Mouse (Mus musculus) forebrain, embryonic 14.5 days (tissue): ENCODE measurements around the gene Rerg. TPM values are rescaled to one million over a fixed set of nuclear protein-coding genes. Genes with fewer than 3 reads are reported as not detected.

Experiments used
- ATAC-seq: fragments of 200-750 bp; cut with Nextera tagmentation; 2 replicates; pipeline ENCODE4 v1.8.0; 2017; ENCODE audit warnings: mild to moderate bottlenecking, moderate library complexity
- DNase-seq: peaks from one replicate; pipeline ENCODE4 v3.0.0-alpha.2; 2015; ENCODE audit warnings: low spot score
- H3K27ac ChIP-seq: fragments of 300-500 bp; sonication (generic); 2 replicates; pipeline ENCODE4 v1.5.1; 2014; ENCODE audit warnings: low read depth, mild to moderate bottlenecking, control low read depth, low read length, moderate library complexity
- H3K27me3 ChIP-seq: fragments of 300-500 bp; sonication (generic); replicated peaks from 2 replicates; pipeline ENCODE4 v1.6.1; 2014; ENCODE audit warnings: low read length, control low read depth, mixed read lengths; ENCODE audit not compliant: control insufficient read depth, insufficient read depth
- H3K36me3 ChIP-seq: fragments of 300-500 bp; sonication (generic); 2 replicates; pipeline ENCODE4 v1.6.1; 2014; ENCODE audit warnings: low read length, control low read depth; ENCODE audit not compliant: control insufficient read depth, insufficient read depth
- H3K4me1 ChIP-seq: fragments of 300-500 bp; sonication (generic); 2 replicates; pipeline ENCODE4 v1.6.1; 2014; ENCODE audit warnings: antibody characterized with exemption, low read length, control low read depth; ENCODE audit not compliant: control insufficient read depth, insufficient read depth
- H3K4me2 ChIP-seq: fragments of 300-500 bp; sonication (generic); 2 replicates; pipeline ENCODE4 v1.6.1; 2014; ENCODE audit warnings: mild to moderate bottlenecking, control low read depth, low read length
- H3K4me3 ChIP-seq: fragments of 300-500 bp; sonication (generic); 2 replicates; pipeline ENCODE4 v1.5.1; 2014; ENCODE audit warnings: low read depth, low read length, control low read depth
- H3K9ac ChIP-seq: fragments of 300-500 bp; sonication (generic); 2 replicates; pipeline ENCODE4 v1.6.1; 2014; ENCODE audit warnings: mild to moderate bottlenecking, low read length, control low read depth, moderate library complexity
- H3K9me3 ChIP-seq: fragments of 300-500 bp; sonication (generic); replicated peaks from 2 replicates; pipeline ENCODE4 v1.6.1; 2016; ENCODE audit warnings: low read length, control low read depth, mixed read lengths; ENCODE audit not compliant: control insufficient read depth
- WGBS: fragments of 180-500 bp; shearing (Covaris S2); extraction: QIAGEN DNeasy Blood & Tissue Kit; methylation state at CpG from one replicate; pipeline ENCODE4 v1.1.7; 2014; 5-methylcytosine and 5-hydroxymethylcytosine counted together
- polyA plus RNA-seq: library from polyadenylated mRNA; unstranded; fragments of >200 nt; fragmentation: Nextera tagmentation; extraction: Ambion mirVana; gene quantifications from 2 replicates; pipeline ENCODE4 v1.2.1, GENCODE M21; 2014

The Rerg gene
- polyA plus RNA-seq, 1 experiment from 2014 or later = 4.8 TPM

DNA sequence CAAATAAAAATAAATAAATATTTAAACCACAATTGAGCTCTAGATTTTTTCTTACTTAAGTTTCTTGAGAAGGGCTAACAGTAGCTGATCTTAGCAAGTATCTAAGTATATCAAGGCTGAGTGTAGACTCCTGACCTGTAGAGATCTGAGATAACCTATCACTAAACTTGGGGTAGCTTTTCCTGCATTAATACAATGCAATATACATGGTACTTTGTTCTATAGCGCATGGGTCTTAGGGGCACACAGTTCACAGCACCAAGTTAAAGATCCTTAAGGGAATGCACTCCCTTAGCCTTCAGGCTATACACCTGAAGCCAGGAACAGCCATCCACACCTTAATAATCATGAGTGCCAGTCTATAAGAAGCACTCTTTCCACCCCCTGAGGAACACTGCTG lies 38.5 kb downstream of the Rerg start:
- whole genome bisulfite sequencing = 94% methylated on average over 1 of the region's 1 CpGs
- H3K36me3 ChIP-seq = no peaks in the 10 kb centered on the region

DNA sequence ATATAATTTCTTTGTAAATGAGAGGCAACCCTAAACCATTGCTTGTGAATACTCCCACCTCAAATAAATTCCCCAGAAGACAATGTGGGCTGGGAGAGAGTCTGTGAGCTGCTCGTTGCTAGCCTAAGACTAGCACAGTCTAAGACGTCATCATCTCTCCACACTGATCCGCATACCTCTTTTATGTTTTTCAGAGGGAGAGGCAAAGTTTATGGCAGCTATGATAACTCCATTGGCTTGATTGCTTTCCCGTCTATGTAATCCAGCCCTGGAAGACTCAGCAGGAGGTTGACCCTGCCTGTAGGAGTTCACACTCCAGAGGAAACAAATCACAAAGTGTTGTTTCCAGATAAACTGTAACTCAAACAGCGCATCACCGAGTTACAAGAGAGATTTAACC lies 38.9 kb downstream of the Rerg start:
- no peak overlapping the region for H3K9ac ChIP-seq
- H3K9me3 ChIP-seq = no peaks in the 10 kb centered on the region
- 66% methylated on average over 6 of the region's 6 CpGs for whole genome bisulfite sequencing
- peaks cover 4% of the 10 kb centered on the region; the same call in 1 of the 2 replicates for H3K4me1 ChIP-seq
- no peak for DNase-seq
- no peak overlapping the region for H3K27ac ChIP-seq
- no peaks in the 10 kb centered on the region for H3K36me3 ChIP-seq
- no peak overlapping the region for H3K4me3 ChIP-seq
- H3K27me3 ChIP-seq = no peaks in the 10 kb centered on the region
- no peak overlapping the region for H3K4me2 ChIP-seq
- no peak for ATAC-seq

More for the DNA sequence above, 38.5 kb downstream of the Rerg start:
- Histone ChIP-seq H3K27me3 (no peaks in the 10 kb centered on the region), H3K4me1 (peaks cover 4% of the 10 kb centered on the region; the same call in 1 of the 2 replicates), H3K9me3 (no peaks in the 10 kb centered on the region), H3K27ac (no peak overlapping the region), H3K4me2 (no peak overlapping the region), H3K4me3 (no peak overlapping the region), H3K9ac (no peak overlapping the region)
- ATAC-seq (no peak), DNase-seq (no peak)

DNA sequence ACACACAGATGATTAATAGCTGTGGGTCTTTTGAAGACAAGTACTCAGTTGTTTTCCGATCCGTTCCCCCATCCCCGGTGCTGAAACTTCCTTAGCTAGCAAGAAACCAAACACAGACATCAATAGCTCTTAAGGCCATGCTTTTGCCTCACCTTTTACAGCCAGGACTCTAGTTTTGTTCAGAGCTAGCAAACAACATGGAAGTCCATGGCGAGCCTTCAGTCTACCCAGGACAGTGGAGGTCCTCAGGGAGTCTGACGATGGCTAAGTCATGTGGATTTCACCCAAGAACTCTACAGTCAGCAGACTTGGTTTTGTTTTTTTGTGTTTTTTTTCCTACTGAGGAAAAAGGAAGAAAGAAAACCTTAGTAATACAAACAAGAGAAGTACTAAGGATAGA lies 43.4 kb downstream of the Rerg start:
- Histone ChIP-seq H3K9me3 (no peaks in the 10 kb centered on the region), H3K4me2 (no peak overlapping the region), H3K36me3 (no peaks in the 10 kb centered on the region), H3K27me3 (no peaks in the 10 kb centered on the region), H3K9ac (no peak overlapping the region), H3K27ac (no peak overlapping the region), H3K4me1 (no peaks in the 10 kb centered on the region), H3K4me3 (no peak overlapping the region)
- 87% methylated on average over 5 of the region's 5 CpGs for WGBS
- DNase-seq (no peak), ATAC-seq (no peak)

DNA sequence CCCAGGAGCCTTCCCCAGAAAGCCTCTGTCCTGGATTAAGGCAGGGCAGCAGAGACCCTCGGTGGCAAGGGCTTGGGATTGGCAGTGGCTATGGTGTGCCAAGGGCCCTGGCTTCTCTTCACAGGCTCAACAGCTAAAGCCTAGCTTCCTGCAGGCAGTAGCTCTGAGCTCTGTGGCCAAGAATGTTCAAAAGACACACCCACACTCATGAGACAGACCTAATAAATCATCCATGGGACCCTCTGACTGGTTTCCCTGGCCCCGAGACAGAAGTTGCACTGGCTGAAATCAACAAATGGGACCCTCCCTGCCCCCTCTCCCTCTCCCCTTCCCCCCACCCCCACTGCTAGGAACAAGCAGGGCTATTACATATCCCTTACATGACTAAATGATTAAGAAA lies 44.1 kb downstream of the Rerg start:
- Histone ChIP-seq H3K36me3 (no peaks in the 10 kb centered on the region), H3K27ac (no peak overlapping the region), H3K9me3 (no peaks in the 10 kb centered on the region), H3K4me3 (no peak overlapping the region), H3K4me1 (no peaks in the 10 kb centered on the region), H3K27me3 (no peaks in the 10 kb centered on the region), H3K9ac (no peak overlapping the region), H3K4me2 (no peak overlapping the region)
- WGBS = 66% methylated on average over 2 of the region's 2 CpGs
- DNase-seq = no peak
- no peak for ATAC-seq

DNA sequence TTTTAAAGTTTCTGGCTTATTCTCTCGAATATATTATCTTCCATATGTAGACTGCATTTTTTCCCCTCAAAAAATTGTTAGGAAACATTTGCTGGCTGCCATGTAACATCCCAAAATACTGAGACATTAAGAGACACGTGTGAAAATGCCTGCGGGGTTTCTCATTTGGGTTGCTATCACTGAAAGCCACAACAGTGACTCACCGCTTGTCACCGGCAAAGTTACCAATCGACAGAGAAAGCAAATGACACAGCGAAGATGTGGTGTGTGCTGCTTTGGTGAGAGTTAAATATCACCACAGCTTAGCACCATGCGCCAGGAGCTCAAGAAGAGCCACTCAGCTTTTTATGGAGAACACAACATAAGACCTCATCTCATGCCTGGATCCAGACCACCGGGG lies 44.9 kb downstream of the Rerg start:
- H3K4me1 ChIP-seq = no peaks in the 10 kb centered on the region
- ATAC-seq (no peak), DNase-seq (no peak)
- 87% methylated on average over 9 of the region's 9 CpGs for WGBS
- H3K36me3 ChIP-seq = no peaks in the 10 kb centered on the region
- H3K27ac ChIP-seq = no peak overlapping the region
- H3K27me3 ChIP-seq = no peaks in the 10 kb centered on the region
- H3K4me2 ChIP-seq = no peak overlapping the region
- H3K4me3 ChIP-seq = no peak overlapping the region
- H3K9ac ChIP-seq = no peak overlapping the region
- no peaks in the 10 kb centered on the region; the same call in 1 of the 2 replicates for H3K9me3 ChIP-seq

DNA sequence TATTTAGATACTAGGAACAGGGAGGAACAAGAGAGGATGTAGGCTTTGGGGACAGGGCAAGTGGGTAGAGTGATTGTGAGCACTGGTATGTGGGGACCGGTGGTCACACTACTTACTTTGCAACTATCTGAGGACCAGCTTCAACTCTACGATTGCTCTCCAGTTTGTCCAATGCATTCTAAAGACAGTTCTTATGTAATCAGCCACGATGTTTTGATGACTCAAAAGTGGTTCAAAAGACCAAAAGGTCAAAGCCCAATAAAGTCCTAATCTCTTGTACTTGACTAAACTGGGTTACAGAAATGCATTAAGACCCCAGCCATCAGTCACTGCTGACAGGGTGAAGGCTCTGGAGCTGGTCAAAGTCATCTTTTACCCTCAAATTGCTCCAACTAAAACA lies 45.3 kb downstream of the Rerg start:
- WGBS = 85% methylated on average over 3 of the region's 3 CpGs
- no peaks in the 10 kb centered on the region for H3K4me1 ChIP-seq
- no peak for ATAC-seq

DNA sequence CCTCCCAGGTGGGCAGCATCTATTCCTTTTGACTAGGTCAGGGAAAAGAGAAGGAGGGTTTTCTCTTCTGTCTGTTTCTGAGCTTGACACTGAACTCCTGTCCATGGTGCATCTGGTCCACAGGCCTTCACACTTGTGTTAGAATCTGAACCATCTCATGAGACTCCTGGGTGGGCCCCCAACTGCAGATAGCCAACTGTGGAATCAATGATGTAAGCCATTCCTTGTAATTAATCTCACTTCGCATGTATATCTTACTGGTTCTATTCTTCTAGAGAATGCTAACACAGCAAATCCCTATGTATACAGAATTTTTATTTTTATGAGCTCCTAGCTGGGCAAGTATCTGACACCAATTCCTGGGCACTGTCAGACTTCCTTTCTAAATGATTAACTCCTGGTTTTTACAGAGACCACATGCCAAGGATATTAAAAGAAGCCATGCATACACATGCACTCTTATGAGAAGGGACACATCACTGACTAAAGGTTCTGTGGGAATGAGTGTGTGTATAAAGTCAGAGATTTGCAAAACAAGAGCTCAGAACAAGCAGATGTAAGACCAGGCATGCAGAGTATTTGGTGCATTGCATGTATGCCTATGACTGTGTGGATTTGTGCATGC lies 53.3 kb downstream of the Rerg start:
- H3K27me3 ChIP-seq = no peaks in the 10 kb centered on the region
- 88% methylated on average over 1 of the region's 1 CpGs for WGBS
- H3K4me1 ChIP-seq = no peaks in the 10 kb centered on the region
- ATAC-seq = no peak
- no peak overlapping the region for H3K9ac ChIP-seq
- no peak overlapping the region for H3K27ac ChIP-seq
- H3K4me2 ChIP-seq = no peak overlapping the region
- DNase-seq = no peak
- H3K36me3 ChIP-seq = no peaks in the 10 kb centered on the region
- no peak overlapping the region for H3K4me3 ChIP-seq
- H3K9me3 ChIP-seq = no peaks in the 10 kb centered on the region; the same call in 1 of the 2 replicates

More for the DNA sequence above, 45.3 kb downstream of the Rerg start:
- Histone ChIP-seq H3K9ac (no peak overlapping the region), H3K27me3 (no peaks in the 10 kb centered on the region), H3K36me3 (no peaks in the 10 kb centered on the region), H3K4me2 (no peak overlapping the region), H3K9me3 (no peaks in the 10 kb centered on the region; the same call in 1 of the 2 replicates), H3K27ac (no peak overlapping the region), H3K4me3 (no peak overlapping the region)
- DNase-seq = no peak

DNA sequence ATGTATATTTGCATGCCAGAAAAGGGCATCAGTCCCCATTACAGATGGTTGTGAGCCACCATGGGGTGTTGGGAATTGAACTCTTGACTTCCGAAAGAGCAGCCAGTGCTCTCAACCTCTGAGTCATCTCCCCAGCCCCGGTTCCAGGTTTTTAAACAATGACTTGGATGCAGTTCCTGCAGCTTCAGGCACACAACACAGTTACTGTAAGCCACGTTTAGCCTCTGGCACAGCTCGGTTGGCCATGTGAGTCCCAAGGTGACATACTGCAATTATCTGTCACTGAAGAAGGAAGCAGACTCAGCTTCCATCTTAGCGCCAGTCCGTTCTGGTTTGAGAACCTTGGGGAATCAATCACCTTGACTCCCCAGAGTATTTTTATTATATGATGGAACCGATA lies 55.4 kb downstream of the Rerg start:
- H3K4me2 ChIP-seq = no peak overlapping the region

DNA sequence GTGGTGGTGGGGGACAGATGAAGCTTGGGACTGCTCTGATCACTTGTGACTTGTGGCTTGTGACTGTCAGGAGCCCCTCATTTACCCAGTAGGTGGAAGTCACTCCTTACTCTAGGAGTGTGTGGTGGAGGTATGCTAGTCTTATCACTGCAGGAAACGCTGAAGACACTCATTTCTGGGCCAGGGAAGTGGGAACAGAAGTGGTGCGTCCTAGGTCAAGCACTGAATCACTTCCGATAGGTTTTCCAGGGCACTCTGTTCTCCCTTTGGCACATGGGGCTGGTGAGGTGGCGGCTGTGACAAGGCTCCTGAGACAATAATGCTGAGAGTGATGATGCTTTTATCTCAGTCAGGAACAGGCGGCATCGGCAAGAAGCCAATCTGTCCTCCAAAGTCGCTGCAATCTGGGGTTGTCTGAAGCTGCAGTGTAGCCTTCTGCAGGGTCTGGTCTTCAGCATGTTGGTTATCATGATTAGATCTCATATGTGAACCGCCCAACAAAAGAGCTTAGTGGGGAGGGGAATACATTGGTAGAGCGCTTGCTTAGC lies 59.0 kb downstream of the Rerg start:
- H3K4me1 ChIP-seq = no peaks in the 10 kb centered on the region
- no peaks in the 10 kb centered on the region for H3K27me3 ChIP-seq
- no peak for ATAC-seq
- no peak overlapping the region for H3K4me3 ChIP-seq
- no peaks in the 10 kb centered on the region for H3K36me3 ChIP-seq
- no peak overlapping the region for H3K9ac ChIP-seq
- WGBS = 91% methylated on average over 9 of the region's 9 CpGs
- H3K9me3 ChIP-seq = no peaks in the 10 kb centered on the region
- DNase-seq = no peak
- no peak overlapping the region for H3K27ac ChIP-seq
- no peak overlapping the region for H3K4me2 ChIP-seq

More for the DNA sequence above, 55.4 kb downstream of the Rerg start:
- DNase-seq = no peak
- no peak overlapping the region for H3K4me3 ChIP-seq
- H3K9ac ChIP-seq = no peak overlapping the region
- no peaks in the 10 kb centered on the region for H3K36me3 ChIP-seq
- 89% methylated on average over 7 of the region's 7 CpGs for WGBS
- no peak overlapping the region for H3K27ac ChIP-seq
- H3K9me3 ChIP-seq = no peaks in the 10 kb centered on the region
- no peaks in the 10 kb centered on the region for H3K27me3 ChIP-seq
- no peaks in the 10 kb centered on the region for H3K4me1 ChIP-seq
- no peak for ATAC-seq
